ENCODE assay signal across 8 mouse cellular contexts in the genomic region with DNA sequence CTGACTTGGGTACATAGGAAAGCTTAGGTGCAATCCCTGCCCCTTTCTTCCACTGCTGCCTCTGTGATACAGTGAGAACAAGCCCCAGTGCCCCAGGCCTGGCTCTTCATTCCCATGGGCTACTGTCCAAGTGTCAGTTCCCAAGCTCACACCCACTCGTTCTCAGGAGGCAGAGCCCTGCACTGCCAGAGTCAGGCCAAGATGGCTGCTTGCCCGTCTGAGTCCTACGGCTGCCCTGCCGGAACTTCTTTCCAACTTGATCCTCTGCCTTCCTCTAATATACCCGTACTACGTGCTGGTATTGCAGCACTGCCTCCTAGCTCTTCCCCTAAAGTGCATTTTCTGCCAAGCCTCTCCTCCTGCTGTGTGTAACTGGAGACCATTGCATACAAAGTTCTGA.
DNase-seq lines count a peak whose midpoint lies in the region; ATAC-seq and TF ChIP-seq lines count a peak whose summit lies in the region.

No protein-coding gene starts in this region.

- no peak overlapping the region for H3K4me2 ChIP-seq in kidney, embryonic 15.5 days
- H3K4me2 ChIP-seq in lung, embryonic 15.5 days: no peak overlapping the region

- H3K9me3 ChIP-seq in kidney, embryonic 15.5 days (replicated peaks): no peaks in the 10 kb centered on the region
- no peaks in the 10 kb centered on the region for H3K9me3 ChIP-seq in lung, embryonic 15.5 days

- intact Hi-C loops in left cerebral cortex, postnatal 36 days (cut with DNase I): no loop called here

- no peak overlapping the region for H3K27ac ChIP-seq in kidney, embryonic 15.5 days
- no peak overlapping the region for H3K27ac ChIP-seq in lung, embryonic 15.5 days

- no peaks in the 10 kb centered on the region for H3K27me3 ChIP-seq in kidney, embryonic 15.5 days
- H3K27me3 ChIP-seq in lung, embryonic 15.5 days: no peaks in the 10 kb centered on the region

- ATAC-seq in kidney, embryonic 15.5 days (replicated peaks; ENCODE audit: low FRiP score): no peak
- ATAC-seq in lung, embryonic 15.5 days (ENCODE audit: borderline replicate concordance, extremely low read depth, low FRiP score, low TSS enrichment): 0 out of 2 replicates have a peak, but pooled peaks have one; percentile 52
- no peak for ATAC-seq in erythroid progenitor cell, adult 5-6 weeks (replicated peaks; ENCODE audit: low FRiP score, poor library complexity, severe bottlenecking)

- H3K4me3 ChIP-seq in kidney, embryonic 15.5 days (replicated peaks): no peak overlapping the region
- no peak overlapping the region for H3K4me3 ChIP-seq in lung, embryonic 15.5 days

- H3K9ac ChIP-seq in kidney, embryonic 15.5 days: no peak overlapping the region
- no peak overlapping the region for H3K9ac ChIP-seq in lung, embryonic 15.5 days

- no peaks in the 10 kb centered on the region for H3K36me3 ChIP-seq in kidney, embryonic 15.5 days
- no peaks in the 10 kb centered on the region for H3K36me3 ChIP-seq in lung, embryonic 15.5 days

- H3K4me1 ChIP-seq in kidney, embryonic 15.5 days: 0 out of 2 replicates have a peak, but pooled peaks cover 3% of the 10 kb centered on the region
- no peaks in the 10 kb centered on the region for H3K4me1 ChIP-seq in lung, embryonic 15.5 days

- 79% methylated on average over 6 of the region's 6 CpGs for WGBS in kidney, embryonic 15.5 days
- 41% methylated on average over 6 of the region's 6 CpGs for WGBS in lung, embryonic 15.5 days

- DNase-seq in kidney, postnatal 14 days: peak; percentile 10
- peak; percentile 69 for DNase-seq in brain, embryonic 14.5 days (ENCODE audit: low read depth)
- DNase-seq in gastrocnemius, adult 8-10 months (ENCODE audit: low spot score in 2 of 2): peak; percentile 57 to 80
- no peak for DNase-seq in spleen, postnatal 10 days (ENCODE audit: low spot score in 2 of 2)
- DNase-seq in left cerebral cortex, postnatal 36 days (ENCODE audit: low spot score in 2 of 2): no peak

- TF ChIP-seq CTCF in brain, embryonic 14.5 days (IDR thresholded peaks at IDR 0.05; ENCODE audit: borderline replicate concordance, extremely low read depth, insufficient read depth, insufficient read length): no peak

- no peak for TF ChIP-seq POLR2A in brain, embryonic 14.5 days (IDR thresholded peaks at IDR 0.05; ENCODE audit: borderline replicate concordance, extremely low read depth, insufficient read depth, insufficient read length, poor library complexity, severe bottlenecking)

Comparison
In these comparisons a context has a peak if more than half of its experiments do, and no peak if none do; other contexts are left out.
1. DNase-seq: peak in kidney, postnatal 14 days (single experiment), brain, embryonic 14.5 days (single experiment) and gastrocnemius, adult 8-10 months (2 of 2); none in spleen, postnatal 10 days (0 of 2) and left cerebral cortex, postnatal 36 days (0 of 2).